Mouse (Mus musculus): ENCODE data around the gene Ces3b.
"Not testable (repeated sequence)": the region's sequence is repeated elsewhere in the genome, so short reads cannot be mapped to it uniquely, and the experiment has no call there.

The Ces3b gene

GRCm38 (mm10) chr8:105083449-105084050, at the start of gene Ces3b:
Gene Ces3b (plus strand): TSS chr8:105083753.
- no peak for DNase-seq

GRCm38 (mm10) chr8:105043510-105043909, 40.0 kb upstream of the Ces3b start:
- DNase-seq: no peak

GRCm38 (mm10) chr8:105045824-105046401, 37.6 kb upstream of the Ces3b start:
- no peak for DNase-seq

DNA sequence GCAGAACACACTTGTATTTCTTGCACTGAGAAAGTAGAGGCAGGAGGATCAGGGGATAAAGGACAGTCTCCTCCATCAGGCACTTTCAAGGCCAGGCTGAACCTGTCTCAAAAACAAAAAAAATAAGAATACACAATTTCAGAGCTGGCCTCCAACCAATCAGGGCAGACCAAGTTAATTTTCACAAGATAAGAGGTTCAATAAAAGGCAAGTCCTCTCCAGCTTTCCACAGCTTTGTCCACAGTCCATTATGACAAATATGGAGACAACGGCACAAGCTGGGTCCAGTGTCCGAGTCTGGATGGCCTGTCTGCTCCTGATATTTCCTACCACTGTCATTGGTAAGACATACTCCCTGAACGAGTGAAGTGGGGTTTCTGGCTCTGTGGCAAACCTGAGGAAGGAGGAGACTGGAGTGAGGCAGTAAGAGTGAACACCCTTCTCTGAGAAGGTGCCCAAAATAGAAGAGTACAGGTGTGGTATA, 35.1 kb upstream of the Ces3b start, which contains the start of gene Ces3a:
TSS of gene Ces3a (plus strand) at position 231 of the 484 bp plus-strand sequence.
- no peak for DNase-seq

- no peak for DNase-seq
Observed at GRCm38 (mm10) chr8:105056211-105056610, 27.3 kb upstream of the Ces3b start.

- DNase-seq: no peak
Observed at GRCm38 (mm10) chr8:105060056-105060455, 23.5 kb upstream of the Ces3b start.

GRCm38 (mm10) chr8:105066761-105067160, 16.8 kb upstream of the Ces3b start:
- DNase-seq: peak; percentile 58

- peak; percentile 10 for DNase-seq
Observed at GRCm38 (mm10) chr8:105067905-105068304, 15.6 kb upstream of the Ces3b start.

- no peak for DNase-seq
Observed at GRCm38 (mm10) chr8:105068971-105069370, 14.6 kb upstream of the Ces3b start.

DNA sequence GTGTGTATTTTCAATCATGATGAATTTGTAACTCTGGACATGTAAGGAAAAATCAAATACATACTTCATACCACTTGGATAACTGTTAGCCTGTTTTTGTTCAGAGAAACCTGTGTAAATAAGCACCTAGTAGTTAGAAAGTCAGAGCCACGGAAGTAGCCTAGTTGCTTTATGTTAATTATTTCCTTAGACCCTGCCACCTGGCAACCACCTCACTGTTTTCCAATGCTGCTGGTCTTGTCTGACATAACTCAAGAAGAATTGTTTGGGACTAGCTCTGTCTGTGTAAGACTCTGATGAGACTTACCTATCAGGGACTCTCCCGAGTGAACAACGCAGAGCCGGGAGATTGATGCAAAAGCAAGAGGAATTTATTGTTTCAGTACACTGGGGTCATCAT, 7.0 kb upstream of the Ces3b start:
- DNase-seq: no peak

- no peak for DNase-seq
Observed at GRCm38 (mm10) chr8:105077071-105077470, 6.5 kb upstream of the Ces3b start.

DNA sequence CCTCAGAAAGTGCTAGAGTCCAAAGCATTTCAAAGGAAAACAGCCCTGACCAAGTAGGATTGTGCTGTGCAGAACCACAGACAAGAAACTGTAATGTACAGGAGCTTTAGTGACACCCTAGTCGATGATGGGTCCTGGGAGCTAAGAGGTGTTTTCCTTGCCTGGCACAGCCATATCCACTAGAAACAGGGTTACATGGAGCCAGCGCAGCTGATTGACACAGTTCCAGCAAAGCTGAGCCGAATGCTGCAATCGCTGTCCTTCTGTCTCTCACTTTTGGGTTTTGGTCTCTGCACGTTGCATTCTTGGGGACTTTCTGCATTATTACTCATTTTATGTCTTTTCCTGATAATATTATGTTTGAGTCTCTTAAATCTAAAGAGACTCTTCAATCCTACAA, 5.0 kb upstream of the Ces3b start:
- no peak for DNase-seq

- DNase-seq: no peak
Observed at GRCm38 (mm10) chr8:105080814-105081336, 2.7 kb upstream of the Ces3b start.

GRCm38 (mm10) chr8:105088166-105088565, 4.6 kb downstream of the Ces3b start:
- not testable (repeated sequence) for DNase-seq

- DNase-seq: no peak
Observed at GRCm38 (mm10) chr8:105088581-105088980, 5.0 kb downstream of the Ces3b start.

GRCm38 (mm10) chr8:105093992-105094391, 10.4 kb downstream of the Ces3b start:
- DNase-seq: no peak

- not testable (repeated sequence) for DNase-seq
Observed at GRCm38 (mm10) chr8:105102101-105102785, 18.7 kb downstream of the Ces3b start.

DNA sequence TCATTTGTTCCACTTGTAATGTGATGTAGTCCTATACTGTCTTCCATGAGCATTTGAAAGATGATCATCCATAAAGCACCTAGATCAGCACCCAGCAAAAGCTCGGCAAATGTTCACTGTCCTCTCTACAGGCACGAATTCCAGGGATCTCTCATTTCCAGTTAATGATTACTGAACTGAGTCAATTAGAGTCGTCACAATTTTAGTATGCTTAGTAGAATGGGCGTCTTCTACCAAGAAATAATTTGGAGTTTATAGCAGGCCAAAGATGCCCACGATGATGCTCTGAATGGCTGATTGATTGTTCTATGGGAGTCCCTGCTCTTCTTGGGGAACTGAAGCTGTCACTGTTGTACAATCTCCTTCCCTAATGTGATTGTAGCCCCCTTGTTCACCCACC, 20.1 kb downstream of the Ces3b start:
- peak; percentile 7 for DNase-seq

- DNase-seq: no peak
Observed at GRCm38 (mm10) chr8:105104220-105104619, 20.7 kb downstream of the Ces3b start.

DNA sequence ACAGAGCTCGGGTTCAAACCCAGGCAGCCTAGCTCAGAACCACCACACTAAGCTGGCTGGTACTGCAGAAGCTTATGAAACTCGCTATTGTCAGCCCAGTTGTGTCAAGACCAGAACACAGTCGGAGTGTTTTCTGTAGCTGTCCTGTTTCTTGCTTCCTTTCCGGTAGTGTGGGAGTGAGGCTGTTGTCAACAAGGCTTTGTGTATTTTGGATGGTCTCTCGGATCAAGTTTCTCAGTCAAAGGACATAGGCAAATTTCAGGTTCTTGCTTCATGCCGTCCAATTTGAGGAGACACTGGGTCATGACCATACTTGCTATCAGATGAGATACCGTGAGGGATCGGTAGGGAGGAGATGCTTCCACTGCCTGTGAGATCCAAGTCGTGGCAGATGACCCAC, 46.3 kb downstream of the Ces3b start:
- DNase-seq: no peak

- DNase-seq: no peak
Observed at GRCm38 (mm10) chr8:105131509-105131908, 48.0 kb downstream of the Ces3b start, which contains the start of gene Ces4a. Gene Ces4a (plus strand): TSS chr8:105131800.

DNA sequence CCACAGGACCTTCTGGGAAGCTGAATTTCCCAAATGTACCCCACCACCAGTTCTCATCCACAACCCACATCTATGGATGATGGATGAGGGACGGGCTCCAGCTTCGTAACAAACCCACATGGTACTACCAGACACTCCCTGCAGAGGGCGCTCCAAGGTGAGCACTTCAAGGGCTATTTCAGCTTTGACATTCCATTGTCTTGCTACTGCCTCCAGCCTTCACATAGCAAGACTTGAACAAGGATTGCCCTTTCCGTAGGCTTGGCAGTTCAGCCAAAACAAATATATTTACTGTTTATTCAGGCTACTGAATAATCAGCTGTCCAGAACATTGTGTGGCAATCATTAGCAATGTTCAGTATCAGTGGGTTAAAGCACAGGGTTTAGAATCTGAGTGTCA, 54.9 kb downstream of the Ces3b start:
- peak; percentile 70 for DNase-seq

DNA sequence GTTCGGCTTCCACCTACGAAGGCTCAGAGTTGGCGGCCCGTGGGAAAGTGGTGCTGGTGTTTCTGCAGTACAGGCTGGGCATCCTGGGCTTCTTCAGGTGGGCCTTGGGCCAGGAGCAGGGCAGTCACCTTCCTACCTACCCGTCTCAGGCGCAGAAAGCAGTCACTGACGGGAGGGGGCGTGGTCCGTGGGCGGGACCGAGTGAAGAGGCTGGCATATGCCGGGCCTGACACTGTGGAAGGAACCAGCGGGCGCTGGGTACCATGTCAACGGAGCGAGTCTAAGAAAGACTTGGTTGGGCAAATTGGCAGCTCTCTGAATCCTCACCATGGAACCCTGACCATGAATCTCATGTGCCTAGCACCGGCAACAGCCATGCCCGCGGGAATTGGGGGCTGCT, 58.8 kb downstream of the Ces3b start:
- no peak for DNase-seq
